Mouse (Mus musculus) 3134 (cell line): ENCODE results near the gene Rcan2.

ENCODE experiments used
- DNase-seq: peaks from one replicate; pipeline ENCODE4 v3.0.0-alpha.2; 2011; ENCODE audit warnings: low spot score; ENCODE audit not compliant: insufficient read length; ENCODE audit errors: extremely low read depth

Gene Rcan2

DNA sequence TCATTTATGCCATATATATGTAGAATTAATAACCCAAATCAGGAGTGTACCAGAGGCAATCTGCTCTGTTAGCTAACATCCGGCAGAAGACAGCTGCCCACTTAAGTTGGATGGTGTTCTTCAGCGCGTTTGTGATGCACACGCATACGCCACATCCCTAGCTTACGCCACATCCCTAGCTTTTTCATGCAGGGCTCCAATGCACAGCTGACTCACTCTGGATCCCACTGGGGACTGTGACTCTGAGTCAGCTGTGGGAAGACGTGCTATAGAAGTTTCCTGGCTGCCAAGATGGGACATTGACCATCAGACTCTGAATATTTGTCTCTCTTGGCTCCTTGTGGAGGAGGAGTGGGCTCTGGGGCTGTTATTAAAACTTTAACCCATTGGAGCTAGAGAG is 103.7 kb downstream of the Rcan2 start:
- DNase-seq, result peak; percentile 40

DNA sequence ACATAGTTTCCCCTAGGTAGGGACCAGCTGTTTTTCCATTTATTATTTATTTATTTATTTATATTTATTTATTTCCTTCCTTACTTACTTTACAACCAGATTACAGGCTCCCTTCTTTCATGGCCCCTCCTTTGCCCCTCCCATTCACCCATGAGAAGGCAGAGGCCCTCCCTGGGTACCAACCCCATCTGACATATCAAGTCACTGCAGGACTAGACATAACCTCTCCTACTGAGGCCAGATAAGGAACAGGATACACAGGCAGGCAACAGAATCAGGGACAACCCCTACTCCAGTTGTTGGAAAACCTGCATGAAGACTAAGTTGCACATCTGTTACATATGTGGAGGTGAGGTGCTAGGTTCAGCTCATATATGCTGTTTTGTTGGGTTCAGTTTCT is 105.6 kb downstream of the Rcan2 start:
- DNase-seq, result no peak

- peak; percentile 55 for DNase-seq
These were observed 115.0 kb downstream of the Rcan2 start for GRCm38 (mm10) chr17:43916128-43916527.

GRCm38 (mm10) chr17:43917143-43917542 is 116.0 kb downstream of the Rcan2 start:
- DNase-seq, result no peak

DNA sequence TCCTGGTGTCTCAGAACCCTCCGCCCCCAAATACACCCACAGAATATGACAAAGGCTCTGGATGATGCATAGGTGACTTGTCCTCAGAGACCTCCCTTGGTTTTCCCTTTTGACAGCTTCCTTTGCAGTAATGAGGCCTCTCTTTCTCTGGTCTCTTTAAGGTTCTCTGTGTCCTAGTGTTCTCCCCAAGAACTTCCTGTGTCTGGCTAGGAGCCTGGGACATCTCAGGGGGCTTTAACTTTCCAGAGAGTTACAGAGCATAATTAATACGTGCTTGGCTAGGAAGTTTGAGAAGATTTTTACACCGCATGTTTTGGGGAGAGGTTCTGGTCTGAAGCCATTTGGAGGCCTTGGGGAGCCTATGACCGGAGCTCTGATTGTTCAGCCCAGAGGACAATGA is 128.7 kb downstream of the Rcan2 start:
- no peak for DNase-seq

DNA sequence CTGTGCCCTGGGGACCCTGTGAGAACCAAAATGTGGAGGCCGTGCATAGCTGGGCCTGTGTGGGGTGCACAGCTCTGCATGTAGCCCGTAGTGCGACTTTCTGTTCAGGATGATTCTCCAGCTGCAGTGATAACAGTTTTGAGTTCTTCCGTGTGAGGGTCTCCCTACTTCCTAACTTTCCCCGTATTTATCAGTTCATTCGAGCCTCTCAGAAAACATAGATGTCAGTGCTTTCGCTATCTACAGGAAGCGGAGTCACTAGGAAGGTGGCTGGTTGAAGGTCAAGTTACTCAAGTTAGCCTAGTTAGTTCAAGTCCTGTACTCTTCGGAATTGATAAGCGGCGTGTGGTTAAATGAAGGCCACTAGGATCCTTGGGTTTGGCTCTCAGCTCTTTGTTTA is 130.6 kb downstream of the Rcan2 start:
- no peak for DNase-seq

DNA sequence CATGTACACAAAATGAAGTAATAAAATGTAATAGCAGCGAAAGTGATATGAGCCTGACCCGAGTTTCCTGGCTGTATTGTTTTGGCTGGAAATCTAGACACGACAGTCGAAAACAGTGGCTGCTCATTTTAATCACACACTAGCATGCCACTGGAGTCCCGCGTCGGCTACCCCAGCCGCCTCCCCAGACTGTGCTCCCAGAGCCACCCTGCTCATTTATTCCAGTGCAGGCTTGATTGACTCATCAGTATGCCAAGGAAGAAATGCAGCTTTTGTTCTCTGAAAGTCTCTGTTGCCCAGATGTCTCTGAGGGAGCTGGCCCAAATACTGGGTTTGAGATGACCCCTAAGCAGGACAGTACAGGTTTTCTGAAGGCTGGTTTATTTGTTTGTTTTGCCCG is 132.9 kb downstream of the Rcan2 start:
- no peak for DNase-seq

GRCm38 (mm10) chr17:43952219-43952618 is 151.1 kb downstream of the Rcan2 start:
- no peak for DNase-seq

DNA sequence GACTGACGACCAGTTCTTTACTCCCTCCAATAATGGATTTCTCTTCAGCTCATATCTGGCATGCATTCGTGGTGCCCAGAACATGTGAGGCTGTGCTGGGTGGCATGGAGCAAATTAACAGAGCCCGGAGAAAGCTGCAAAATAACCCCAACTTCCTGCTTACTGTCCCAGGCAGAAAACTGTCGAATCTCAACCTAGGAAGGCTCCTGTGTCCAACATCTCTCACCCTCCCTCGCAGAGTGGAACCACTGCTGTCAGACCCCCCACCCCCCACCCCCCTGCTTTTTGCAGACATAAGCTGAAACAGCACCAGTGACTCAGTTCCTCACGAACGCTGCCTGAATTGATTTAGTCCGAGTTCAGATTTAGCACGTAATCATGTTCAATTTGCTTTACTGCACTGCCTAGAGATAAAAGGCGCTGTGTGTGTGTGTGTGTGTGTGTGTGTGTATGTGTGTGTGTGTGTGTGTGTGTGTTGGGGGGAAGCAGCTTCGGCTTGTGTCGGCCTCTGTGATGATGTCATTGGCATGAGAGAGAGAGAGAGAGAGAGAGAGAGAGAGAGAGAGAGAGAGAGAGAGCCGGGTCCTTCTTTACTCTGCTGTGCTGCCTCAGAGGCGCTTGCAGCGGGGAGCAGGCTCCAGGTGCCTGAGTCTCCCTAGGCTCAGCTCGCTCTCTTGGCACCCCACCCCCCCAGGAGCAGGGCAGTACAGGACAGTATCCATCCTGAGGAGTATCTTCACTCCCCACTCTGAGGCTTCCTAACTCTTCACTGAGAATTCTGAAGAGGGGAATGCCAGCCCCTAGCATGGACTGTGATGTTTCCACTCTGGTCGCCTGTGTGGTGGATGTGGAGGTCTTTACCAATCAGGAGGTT is 151.7 kb downstream of the Rcan2 start:
- DNase-seq, result peak; percentile 59

DNA sequence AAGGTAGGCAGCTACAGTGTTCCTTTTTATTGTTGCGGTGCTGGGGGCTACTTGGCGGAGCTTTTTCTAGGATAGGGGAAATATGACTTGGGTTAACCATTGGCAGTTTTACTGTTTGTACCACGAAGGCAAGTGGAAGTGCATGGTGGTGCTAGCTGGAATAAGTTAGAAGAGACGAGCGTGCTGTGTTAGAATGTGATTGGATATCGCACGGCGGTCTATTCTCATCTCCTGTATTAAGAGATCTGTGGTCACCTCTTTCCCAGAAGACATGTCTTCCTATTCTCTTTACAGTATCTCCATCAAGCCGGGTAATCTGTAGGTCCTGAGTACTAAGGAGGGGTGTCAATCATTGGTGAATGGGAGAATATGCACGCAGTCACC is 152.4 kb downstream of the Rcan2 start:
- DNase-seq, result no peak

- DNase-seq, result no peak
These were observed 158.6 kb downstream of the Rcan2 start for GRCm38 (mm10) chr17:43959797-43960196.

DNA sequence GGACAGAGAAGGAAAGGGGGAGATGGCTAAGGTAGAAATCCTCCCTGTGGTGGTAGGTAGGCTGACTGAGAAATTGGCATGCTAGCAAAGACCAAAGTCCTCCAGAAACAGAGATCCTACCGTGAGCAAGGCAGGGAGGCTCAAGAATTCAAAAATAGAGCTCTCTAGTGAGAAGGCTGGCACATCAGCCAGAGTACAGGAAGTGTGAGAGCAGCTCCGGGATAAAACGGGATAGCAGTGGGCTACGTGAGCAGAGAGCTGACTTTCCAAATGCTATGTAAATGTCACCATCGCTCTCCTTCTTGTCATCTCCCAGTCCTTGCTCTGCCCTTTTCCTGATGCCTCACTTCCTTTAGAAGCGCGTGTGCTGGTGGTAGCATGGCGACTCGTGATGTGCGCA is 168.8 kb downstream of the Rcan2 start:
- DNase-seq, result no peak

GRCm38 (mm10) chr17:43977572-43977971 is 176.4 kb downstream of the Rcan2 start:
- DNase-seq, result no peak

DNA sequence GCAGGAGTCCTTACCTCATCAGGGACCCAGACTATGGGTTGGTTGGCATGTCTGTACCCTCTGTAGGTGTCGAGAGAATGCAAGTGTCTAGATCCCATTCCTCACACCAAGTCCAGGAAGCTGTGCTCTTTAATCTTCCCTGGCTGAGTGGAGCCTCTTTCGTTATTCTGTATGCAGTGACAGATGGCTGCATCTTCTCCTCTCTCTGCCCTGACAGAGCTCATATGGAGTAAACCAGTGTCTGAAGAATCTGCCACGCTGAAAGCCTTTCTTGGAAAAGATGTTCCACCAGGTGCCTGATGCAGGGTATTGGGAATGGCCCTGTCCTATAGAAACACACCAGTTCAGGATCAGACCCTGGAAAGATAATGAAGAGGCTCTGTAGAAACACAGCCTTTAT is 178.8 kb downstream of the Rcan2 start:
- no peak for DNase-seq

DNA sequence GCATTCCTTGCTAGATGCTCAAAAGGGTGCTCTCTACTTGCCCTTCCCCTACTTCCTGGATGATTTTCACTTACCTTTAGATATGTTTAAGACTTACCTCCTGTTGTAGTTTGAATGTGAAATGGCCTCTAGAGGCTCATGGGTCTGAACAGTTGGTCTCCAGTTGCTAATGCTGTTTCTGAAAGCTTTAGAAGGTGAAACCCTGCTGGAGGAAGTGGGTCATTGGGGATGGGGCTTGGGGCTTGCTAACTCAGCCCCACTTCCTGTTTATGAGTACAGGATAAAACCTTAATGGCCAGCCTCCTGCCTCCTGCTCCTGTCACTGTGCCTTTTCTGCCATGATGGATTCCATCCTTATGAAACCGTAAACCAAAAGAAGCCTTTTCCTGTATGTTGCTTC is 181.4 kb downstream of the Rcan2 start:
- no peak for DNase-seq

- DNase-seq, result no peak
These were observed 188.3 kb downstream of the Rcan2 start for GRCm38 (mm10) chr17:43989334-43989945.

GRCm38 (mm10) chr17:43990957-43991383 is 189.8 kb downstream of the Rcan2 start:
- peak; percentile 41 for DNase-seq

DNA sequence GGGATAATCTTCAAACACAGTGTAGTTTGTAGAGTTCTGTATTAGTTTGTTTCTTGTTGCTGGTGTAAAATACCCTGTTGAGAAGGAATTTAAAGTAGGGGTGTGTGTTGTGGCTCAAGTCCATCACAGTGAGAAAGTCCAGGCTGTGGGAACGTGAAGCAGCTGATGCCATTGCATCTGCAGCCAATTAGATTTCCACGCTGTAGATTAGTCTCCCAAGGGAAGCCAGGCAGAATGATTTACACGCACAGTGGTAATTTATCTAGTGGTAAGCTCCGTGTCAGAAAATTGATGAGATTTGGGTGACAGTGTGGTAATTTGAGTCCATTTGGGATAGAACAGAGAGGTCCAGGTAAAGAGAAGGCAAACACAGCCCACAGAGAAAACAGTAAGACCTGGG is 192.9 kb downstream of the Rcan2 start:
- no peak for DNase-seq

GRCm38 (mm10) chr17:43997514-43997913 is 196.4 kb downstream of the Rcan2 start:
- DNase-seq, result no peak

- DNase-seq, result no peak
These were observed 196.9 kb downstream of the Rcan2 start for GRCm38 (mm10) chr17:43998095-43998494.

GRCm38 (mm10) chr17:44004401-44004800 is 203.2 kb downstream of the Rcan2 start:
- DNase-seq, result no peak

DNA sequence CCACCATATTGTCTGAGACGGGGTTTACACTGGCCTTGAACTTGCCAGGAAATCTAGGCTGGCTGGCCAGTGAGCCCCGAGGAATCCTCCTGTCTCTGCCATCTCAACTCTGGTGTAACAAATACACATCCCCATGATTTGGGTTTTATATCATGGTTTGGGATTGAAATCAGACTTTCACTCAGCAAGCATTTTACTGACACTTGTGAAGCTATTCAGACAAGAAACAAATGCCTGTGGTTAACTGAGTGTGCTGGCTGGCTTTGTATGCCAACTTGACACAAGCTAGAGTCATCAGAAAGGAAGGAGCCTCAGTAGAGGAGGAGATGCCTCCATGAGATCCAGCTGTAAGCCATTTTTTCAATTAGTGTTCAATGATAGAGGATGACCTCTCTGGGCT is 206.3 kb downstream of the Rcan2 start:
- DNase-seq, result peak; percentile 55
